Mouse (Mus musculus) kidney, embryonic 16.5 days (tissue): ENCODE results near the gene Mab21l1. TPM values are rescaled to one million over a fixed set of nuclear protein-coding genes. Genes with fewer than 3 reads are reported as not detected.

Experiments used
- ATAC-seq: fragments of 200-750 bp; cut with Nextera tagmentation; 2 replicates; pipeline ENCODE4 v1.8.0; 2017; ENCODE audit warnings: moderate TSS enrichment; ENCODE audit not compliant: low FRiP score, low TSS enrichment
- H3K27ac ChIP-seq: fragments of 300-500 bp; sonication (generic); 2 replicates; pipeline ENCODE4 v1.5.1; 2014; ENCODE audit warnings: low read length
- H3K27me3 ChIP-seq: fragments of 300-500 bp; sonication (generic); 2 replicates; pipeline ENCODE4 v1.6.1; 2014; ENCODE audit warnings: low read length, control low read depth, mixed read lengths; ENCODE audit not compliant: insufficient read depth
- H3K36me3 ChIP-seq: fragments of 300-500 bp; sonication (generic); 2 replicates; pipeline ENCODE4 v1.6.1; 2014; ENCODE audit warnings: low read length, control low read depth, mixed read lengths; ENCODE audit not compliant: insufficient read depth
- H3K4me1 ChIP-seq: fragments of 300-500 bp; sonication (generic); 2 replicates; pipeline ENCODE4 v1.6.1; 2014; ENCODE audit warnings: low read length, control low read depth, mixed read lengths; ENCODE audit not compliant: insufficient read depth
- H3K4me2 ChIP-seq: fragments of 300-500 bp; sonication (generic); replicated peaks from 2 replicates; pipeline ENCODE4 v1.6.1; 2014; ENCODE audit warnings: low read depth, low read length
- H3K4me3 ChIP-seq: fragments of 300-500 bp; sonication (generic); 2 replicates; pipeline ENCODE4 v1.5.1; 2014; ENCODE audit warnings: mild to moderate bottlenecking, low read length
- H3K9ac ChIP-seq: fragments of 300-500 bp; sonication (generic); replicated peaks from 2 replicates; pipeline ENCODE4 v1.6.1; 2014; ENCODE audit warnings: low read length
- H3K9me3 ChIP-seq: fragments of 300-500 bp; sonication (generic); 2 replicates; pipeline ENCODE4 v1.6.1; 2016; ENCODE audit warnings: low read length, control low read depth
- WGBS: fragments of 180-500 bp; shearing (Covaris S2); extraction: QIAGEN DNeasy Blood & Tissue Kit; methylation state at CpG from one replicate; pipeline ENCODE4 v1.1.7; 2014; 5-methylcytosine and 5-hydroxymethylcytosine counted together
- polyA plus RNA-seq: library from polyadenylated mRNA; unstranded; fragments of >200 nt; fragmentation: Nextera tagmentation; extraction: Ambion mirVana; gene quantifications from 2 replicates; pipeline ENCODE4 v1.2.1, GENCODE M21; 2015

Gene Mab21l1
- polyA plus RNA-seq, 1 experiment from 2014 or later, result 0.37 TPM

GRCm38 (mm10) chr3:55785981-55786725 is 3.8 kb downstream of the Mab21l1 start:
- WGBS, result 38% methylated on average over 3 of the region's 3 CpGs
- Histone ChIP-seq H3K9ac (no peak overlapping the region), H3K4me3 (no peak overlapping the region), H3K27me3 (peaks cover 54% of the 10 kb centered on the region), H3K27ac (no peak overlapping the region), H3K9me3 (no peaks in the 10 kb centered on the region), H3K36me3 (no peaks in the 10 kb centered on the region), H3K4me1 (peaks cover 25% of the 10 kb centered on the region), H3K4me2 (no peak overlapping the region)
- ATAC-seq, result no peak

- Histone ChIP-seq H3K4me1 (peaks cover 25% of the 10 kb centered on the region), H3K4me3 (peak overlapping the region; percentile 52), H3K4me2 (peak overlapping the region; percentile 71), H3K9ac (peak overlapping the region; percentile 62), H3K36me3 (no peaks in the 10 kb centered on the region), H3K27ac (no peak overlapping the region), H3K9me3 (no peaks in the 10 kb centered on the region), H3K27me3 (peaks cover 46% of the 10 kb centered on the region)
- 22% methylated on average over 17 of the region's 17 CpGs for WGBS
- ATAC-seq, result no peak
These were observed 4.7 kb downstream of the Mab21l1 start for GRCm38 (mm10) chr3:55786835-55787486.

GRCm38 (mm10) chr3:55787487-55788213 is 5.3 kb downstream of the Mab21l1 start:
- 2% methylated on average over 54 of the region's 54 CpGs for WGBS
- Histone ChIP-seq H3K4me1 (peaks cover 19% of the 10 kb centered on the region; the same call in 1 of the 2 replicates), H3K27me3 (peaks cover 41% of the 10 kb centered on the region), H3K4me3 (peak overlapping the region; percentile 52), H3K9ac (peak overlapping the region; percentile 62), H3K27ac (no peak overlapping the region), H3K4me2 (peak overlapping the region; percentile 71), H3K36me3 (no peaks in the 10 kb centered on the region), H3K9me3 (no peaks in the 10 kb centered on the region)
- ATAC-seq, result peak; percentile 75; the same call in 1 of the 2 replicates

- ATAC-seq, result no peak
- peak overlapping the region; percentile 71 for H3K4me2 ChIP-seq
- H3K4me3 ChIP-seq, result peak overlapping the region; percentile 52
- H3K36me3 ChIP-seq, result no peaks in the 10 kb centered on the region
- no peak overlapping the region for H3K27ac ChIP-seq
- no peaks in the 10 kb centered on the region for H3K9me3 ChIP-seq
- peaks cover 36% of the 10 kb centered on the region for H3K27me3 ChIP-seq
- peaks cover 13% of the 10 kb centered on the region; the same call in 1 of the 2 replicates for H3K4me1 ChIP-seq
- H3K9ac ChIP-seq, result no peak overlapping the region
- 26% methylated on average over 4 of the region's 4 CpGs for WGBS
These were observed 5.9 kb downstream of the Mab21l1 start for GRCm38 (mm10) chr3:55788214-55788586.

GRCm38 (mm10) chr3:55788621-55789201 is 6.4 kb downstream of the Mab21l1 start:
- ATAC-seq, result no peak

GRCm38 (mm10) chr3:55789856-55790255 is 7.5 kb downstream of the Mab21l1 start:
- H3K4me2 ChIP-seq, result no peak overlapping the region
- H3K4me1 ChIP-seq, result peaks cover 7% of the 10 kb centered on the region; the same call in 1 of the 2 replicates
- H3K27ac ChIP-seq, result no peak overlapping the region
- H3K9me3 ChIP-seq, result no peaks in the 10 kb centered on the region
- WGBS, result 63% methylated on average over 2 of the region's 2 CpGs
- no peak overlapping the region for H3K4me3 ChIP-seq
- no peak overlapping the region for H3K9ac ChIP-seq
- H3K27me3 ChIP-seq, result peaks cover 25% of the 10 kb centered on the region
- no peak for ATAC-seq
- H3K36me3 ChIP-seq, result no peaks in the 10 kb centered on the region

More at GRCm38 (mm10) chr3:55788621-55789201, 6.4 kb downstream of the Mab21l1 start:
- Histone ChIP-seq H3K4me1 (0 out of 2 replicates have a peak, but pooled peaks cover 8% of the 10 kb centered on the region), H3K27me3 (peaks cover 31% of the 10 kb centered on the region), H3K36me3 (no peaks in the 10 kb centered on the region), H3K27ac (no peak overlapping the region), H3K9ac (no peak overlapping the region), H3K9me3 (no peaks in the 10 kb centered on the region), H3K4me2 (no peak overlapping the region), H3K4me3 (no peak overlapping the region)
- 44% methylated on average over 5 of the region's 5 CpGs for WGBS

- Histone ChIP-seq H3K36me3 (no peaks in the 10 kb centered on the region), H3K27ac (no peak overlapping the region), H3K27me3 (peaks cover 21% of the 10 kb centered on the region), H3K4me3 (no peak overlapping the region), H3K4me1 (peaks cover 7% of the 10 kb centered on the region; the same call in 1 of the 2 replicates), H3K4me2 (no peak overlapping the region), H3K9ac (no peak overlapping the region), H3K9me3 (no peaks in the 10 kb centered on the region)
- WGBS, result 89% methylated on average over 4 of the region's 4 CpGs
- ATAC-seq, result no peak
These were observed 8.3 kb downstream of the Mab21l1 start for GRCm38 (mm10) chr3:55790609-55791008.

- WGBS, result 71% methylated on average over 5 of the region's 5 CpGs
These were observed 9.9 kb downstream of the Mab21l1 start for GRCm38 (mm10) chr3:55792251-55792650.

GRCm38 (mm10) chr3:55793842-55794575 is 11.7 kb downstream of the Mab21l1 start:
- no peaks in the 10 kb centered on the region for H3K9me3 ChIP-seq
- H3K36me3 ChIP-seq, result no peaks in the 10 kb centered on the region
- no peak overlapping the region for H3K4me2 ChIP-seq
- ATAC-seq, result no peak; the same call in 1 of the 2 replicates
- H3K4me3 ChIP-seq, result no peak overlapping the region
- H3K27me3 ChIP-seq, result peaks cover 3% of the 10 kb centered on the region; the same call in 1 of the 2 replicates
- no peak overlapping the region for H3K27ac ChIP-seq
- H3K9ac ChIP-seq, result no peak overlapping the region
- H3K4me1 ChIP-seq, result peaks cover 3% of the 10 kb centered on the region; the same call in 1 of the 2 replicates
- 46% methylated on average over 7 of the region's 7 CpGs for WGBS

More at GRCm38 (mm10) chr3:55792251-55792650, 9.9 kb downstream of the Mab21l1 start:
- H3K4me2 ChIP-seq, result no peak overlapping the region
- peaks cover 7% of the 10 kb centered on the region; the same call in 1 of the 2 replicates for H3K27me3 ChIP-seq
- no peak overlapping the region for H3K9ac ChIP-seq
- H3K4me3 ChIP-seq, result no peak overlapping the region
- H3K27ac ChIP-seq, result no peak overlapping the region
- H3K4me1 ChIP-seq, result peaks cover 6% of the 10 kb centered on the region; the same call in 1 of the 2 replicates
- no peaks in the 10 kb centered on the region for H3K9me3 ChIP-seq
- no peaks in the 10 kb centered on the region for H3K36me3 ChIP-seq
- ATAC-seq, result no peak
